Mouse (Mus musculus): ENCODE measurements at regions not wholly inside any gene's neighbourhood (a gene's known extent, or its start where the extent isn't known, plus 50 kb on each side); places are given as distances from the start of the nearest gene placed in this dataset.
A peak's percentile ranks its signal among the peaks of the same experiment; 100 is the strongest.
"Not testable (repeated sequence)": the region's sequence is repeated elsewhere in the genome, so short reads cannot be mapped to it uniquely, and the experiment has no call there.

DNA sequence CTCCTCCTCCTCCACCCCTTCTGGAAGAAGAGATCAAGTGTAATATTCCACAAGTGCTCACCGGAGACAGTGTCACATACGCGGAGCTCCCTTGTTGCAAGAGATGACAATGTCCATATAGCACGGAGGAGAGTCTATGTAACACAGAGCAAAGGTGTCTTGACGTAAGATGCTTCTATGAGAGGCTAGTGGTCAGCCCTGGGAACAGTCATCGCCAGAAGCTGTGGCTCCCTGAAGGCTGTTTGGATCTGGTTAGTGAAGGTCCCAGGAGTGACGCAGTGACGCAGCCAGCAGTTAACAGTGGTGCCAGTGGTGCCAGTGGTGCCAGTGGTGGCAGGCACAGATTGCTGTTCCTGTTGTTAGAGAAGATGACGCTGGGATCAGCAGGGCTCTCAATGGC is 66.9 kb downstream of the Twistnb start:
- 88% methylated on average over 9 of the region's 9 CpGs for WGBS
- ATAC-seq (ENCODE audit: insufficient number of reproducible peaks, insufficient read depth, low FRiP score, low TSS enrichment, low read depth): no peak
- no peaks in the 10 kb centered on the region for H3K36me3 ChIP-seq

DNA sequence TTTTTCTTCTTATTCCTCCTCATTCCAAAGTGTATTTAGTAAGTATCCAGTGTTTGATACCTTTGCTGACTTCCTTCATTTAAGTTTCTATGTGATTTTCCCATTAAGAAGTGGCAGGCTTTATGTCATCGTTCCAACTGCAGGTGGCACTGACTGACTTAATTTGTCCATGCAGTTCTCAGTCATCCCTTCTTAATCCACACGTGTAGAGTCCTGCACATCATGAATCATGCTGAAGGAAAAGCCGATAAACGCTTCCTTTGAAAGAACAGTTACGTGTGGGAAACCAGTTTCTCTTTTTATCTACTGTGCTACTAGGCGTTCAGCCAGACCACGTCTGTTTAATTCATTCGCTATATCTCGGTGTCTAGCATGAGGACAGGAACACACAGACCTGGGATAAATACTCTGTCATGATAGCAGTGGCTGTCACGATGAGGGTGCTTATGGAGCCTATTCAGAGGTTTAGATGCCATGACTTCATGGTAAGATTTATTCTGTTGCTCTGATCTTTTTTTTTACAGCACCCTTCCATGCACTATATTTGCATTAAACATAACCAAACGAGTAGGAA is 68.0 kb downstream of the Twistnb start:
- no peak overlapping the region for H3K27ac ChIP-seq
- H3K36me3 ChIP-seq: no peaks in the 10 kb centered on the region
- H3K9ac ChIP-seq (replicated peaks): no peak overlapping the region
- H3K4me1 ChIP-seq (replicated peaks): no peaks in the 10 kb centered on the region
- no peak overlapping the region for H3K4me2 ChIP-seq
- 52% methylated on average over 11 of the region's 11 CpGs for WGBS
- H3K4me3 ChIP-seq (replicated peaks): no peak overlapping the region
- no peaks in the 10 kb centered on the region for H3K9me3 ChIP-seq
- no peak for ATAC-seq (ENCODE audit: insufficient number of reproducible peaks, insufficient read depth, low FRiP score, low TSS enrichment, low read depth)
- peaks cover 4% of the 10 kb centered on the region; the same call in 1 of the 2 replicates for H3K27me3 ChIP-seq

More for the DNA sequence above, 66.9 kb downstream of the Twistnb start:
- Histone ChIP-seq H3K9me3 (no peaks in the 10 kb centered on the region), H3K4me2 (no peak overlapping the region), H3K27ac (no peak overlapping the region), H3K27me3 (peaks cover 4% of the 10 kb centered on the region; the same call in 1 of the 2 replicates), H3K4me3 (replicated peaks) (no peak overlapping the region), H3K9ac (replicated peaks) (no peak overlapping the region), H3K4me1 (replicated peaks) (no peaks in the 10 kb centered on the region)

DNA sequence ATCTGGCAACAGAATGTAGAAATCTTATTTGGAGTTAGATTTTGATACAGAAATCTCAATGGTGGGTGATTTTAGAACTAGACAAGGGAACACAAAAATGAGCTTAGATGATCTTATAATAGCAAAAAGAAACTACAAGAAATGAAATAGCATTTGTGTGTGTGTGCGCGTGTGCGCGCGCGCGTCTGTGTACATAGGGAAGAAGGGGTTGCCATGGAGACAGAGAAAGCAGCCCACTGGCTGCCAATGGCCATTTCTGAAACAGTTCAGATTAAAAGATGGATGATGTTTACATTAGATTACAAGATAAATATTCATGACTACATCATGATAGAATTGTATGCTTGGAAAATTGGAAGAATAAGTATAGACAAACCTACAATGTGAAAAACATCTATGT is 112.1 kb downstream of the Twistnb start:
- no peak overlapping the region for H3K27ac ChIP-seq
- 98% methylated on average over 7 of the region's 7 CpGs for WGBS
- H3K9me3 ChIP-seq: no peaks in the 10 kb centered on the region
- H3K36me3 ChIP-seq: no peaks in the 10 kb centered on the region
- no peaks in the 10 kb centered on the region for H3K27me3 ChIP-seq
- no peak overlapping the region for H3K4me3 ChIP-seq (replicated peaks)
- no peaks in the 10 kb centered on the region for H3K4me1 ChIP-seq (replicated peaks)
- no peak overlapping the region for H3K9ac ChIP-seq (replicated peaks)
- no peak for ATAC-seq (ENCODE audit: insufficient number of reproducible peaks, insufficient read depth, low FRiP score, low TSS enrichment, low read depth)
- no peak overlapping the region for H3K4me2 ChIP-seq

DNA sequence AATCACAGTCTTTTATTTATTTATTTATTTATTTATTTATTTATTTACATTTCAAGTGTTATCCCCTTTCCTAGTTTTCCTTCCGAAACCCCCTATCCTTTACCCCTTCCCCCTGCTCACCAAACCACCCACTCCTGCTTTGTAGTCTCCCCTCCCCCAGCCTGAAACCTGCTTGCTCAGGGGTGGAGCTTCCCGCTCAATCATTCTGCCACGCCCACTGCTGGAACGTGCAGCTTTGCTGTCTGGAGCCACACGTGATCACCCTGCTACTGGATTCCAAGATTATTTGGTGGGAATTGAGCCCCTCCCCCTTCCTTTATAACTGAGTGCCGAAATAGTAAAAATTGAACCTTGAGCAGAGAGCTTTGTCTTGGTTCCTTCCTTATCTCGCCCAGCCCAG is 122.2 kb downstream of the Twistnb start:
- not testable (repeated sequence) for H3K27ac ChIP-seq; H3K9me3 ChIP-seq; H3K9ac ChIP-seq (replicated peaks); H3K4me2 ChIP-seq; H3K27me3 ChIP-seq; ATAC-seq (ENCODE audit: insufficient number of reproducible peaks, insufficient read depth, low FRiP score, low TSS enrichment, low read depth); H3K36me3 ChIP-seq; H3K4me3 ChIP-seq (replicated peaks)
- 48% methylated on average over 7 of the region's 7 CpGs for WGBS
- 0 out of 2 replicates have a peak, but pooled peaks cover 11% of the 10 kb centered on the region for H3K4me1 ChIP-seq (replicated peaks)

DNA sequence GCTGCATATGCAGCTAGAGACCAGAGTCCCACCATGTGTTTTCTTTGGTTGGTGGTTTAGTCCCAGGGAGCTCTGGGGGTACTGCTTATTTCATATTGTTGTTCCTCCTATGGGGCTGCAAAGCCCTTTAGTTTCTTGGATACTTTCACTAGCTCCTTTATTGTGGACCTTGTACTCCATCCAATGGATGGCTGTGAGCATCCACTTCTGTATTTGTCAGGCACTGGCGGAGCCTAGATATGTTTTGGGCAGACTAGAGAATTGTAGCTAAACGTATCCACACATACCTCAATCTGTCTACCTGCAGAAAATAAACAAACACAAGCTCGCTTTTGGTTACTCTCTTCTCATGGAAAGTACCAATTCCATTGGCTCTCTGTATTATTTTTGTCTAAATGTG is 122.8 kb downstream of the Twistnb start:
- Histone ChIP-seq H3K4me1 (replicated peaks) (0 out of 2 replicates have a peak, but pooled peaks cover 11% of the 10 kb centered on the region), H3K4me3 (replicated peaks) (no peak overlapping the region), H3K9ac (replicated peaks) (no peak overlapping the region), H3K27me3 (no peaks in the 10 kb centered on the region), H3K27ac (peak overlapping the region; percentile 35; the same call in 1 of the 2 replicates), H3K9me3 (no peaks in the 10 kb centered on the region), H3K36me3 (no peaks in the 10 kb centered on the region), H3K4me2 (no peak overlapping the region)
- 88% methylated on average over 3 of the region's 3 CpGs for whole genome bisulfite sequencing
- ATAC-seq (ENCODE audit: insufficient number of reproducible peaks, insufficient read depth, low FRiP score, low TSS enrichment, low read depth): no peak

DNA sequence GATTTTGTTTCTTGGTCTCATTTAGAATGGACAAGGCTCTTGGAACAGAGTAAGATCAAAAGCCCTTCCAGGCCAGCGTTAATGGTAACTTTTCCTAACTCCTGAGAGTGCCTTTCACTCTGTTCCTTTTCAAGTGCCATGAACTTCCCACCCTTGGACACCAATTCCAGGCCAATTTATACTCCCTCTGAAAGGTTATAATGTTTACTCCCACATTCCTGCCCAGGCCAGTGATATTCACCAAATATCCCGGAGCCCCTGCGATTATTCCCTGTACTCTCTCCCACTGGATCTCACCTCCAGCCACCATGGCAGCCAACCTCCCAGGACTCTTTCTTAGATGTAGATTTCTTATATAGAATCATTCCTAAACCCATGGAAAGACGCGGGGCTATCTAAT is 123.2 kb downstream of the Twistnb start:
- Histone ChIP-seq H3K27ac (peak overlapping the region; percentile 35; the same call in 1 of the 2 replicates), H3K9ac (replicated peaks) (no peak overlapping the region), H3K4me1 (replicated peaks) (0 out of 2 replicates have a peak, but pooled peaks cover 11% of the 10 kb centered on the region), H3K9me3 (no peaks in the 10 kb centered on the region), H3K36me3 (no peaks in the 10 kb centered on the region), H3K4me3 (replicated peaks) (no peak overlapping the region), H3K4me2 (no peak overlapping the region), H3K27me3 (no peaks in the 10 kb centered on the region)
- 86% methylated on average over 5 of the region's 5 CpGs for WGBS
- ATAC-seq (ENCODE audit: insufficient number of reproducible peaks, insufficient read depth, low FRiP score, low TSS enrichment, low read depth): no peak

DNA sequence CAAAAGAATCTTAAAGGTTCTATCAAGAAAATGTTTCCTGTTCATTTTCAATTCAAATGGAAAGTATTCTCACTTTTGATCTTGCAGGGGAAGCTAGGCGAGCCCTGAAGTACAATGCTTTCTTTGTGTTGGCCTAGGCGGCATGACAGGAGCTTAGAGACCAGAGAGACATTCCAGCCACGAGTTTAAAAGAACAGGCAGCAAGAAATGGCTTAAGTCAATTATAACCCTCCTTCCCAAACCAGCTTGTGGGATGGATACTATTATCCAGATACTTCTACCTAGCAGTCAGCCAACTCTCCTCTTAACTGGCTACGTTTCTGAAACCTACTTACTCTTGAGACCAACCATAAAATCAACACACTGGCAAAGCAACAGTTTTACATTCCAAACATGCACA is 124.3 kb downstream of the Twistnb start:
- 0 out of 2 replicates have a peak, but pooled peaks cover 11% of the 10 kb centered on the region for H3K4me1 ChIP-seq (replicated peaks)
- no peak overlapping the region for H3K9ac ChIP-seq (replicated peaks)
- 25% methylated on average over 4 of the region's 4 CpGs for WGBS
- no peaks in the 10 kb centered on the region for H3K36me3 ChIP-seq
- no peak for ATAC-seq (ENCODE audit: insufficient number of reproducible peaks, insufficient read depth, low FRiP score, low TSS enrichment, low read depth)
- H3K9me3 ChIP-seq: no peaks in the 10 kb centered on the region
- peak overlapping the region; percentile 9; the same call in 1 of the 2 replicates for H3K27ac ChIP-seq
- no peak overlapping the region for H3K4me2 ChIP-seq
- no peaks in the 10 kb centered on the region for H3K27me3 ChIP-seq
- H3K4me3 ChIP-seq (replicated peaks): no peak overlapping the region

DNA sequence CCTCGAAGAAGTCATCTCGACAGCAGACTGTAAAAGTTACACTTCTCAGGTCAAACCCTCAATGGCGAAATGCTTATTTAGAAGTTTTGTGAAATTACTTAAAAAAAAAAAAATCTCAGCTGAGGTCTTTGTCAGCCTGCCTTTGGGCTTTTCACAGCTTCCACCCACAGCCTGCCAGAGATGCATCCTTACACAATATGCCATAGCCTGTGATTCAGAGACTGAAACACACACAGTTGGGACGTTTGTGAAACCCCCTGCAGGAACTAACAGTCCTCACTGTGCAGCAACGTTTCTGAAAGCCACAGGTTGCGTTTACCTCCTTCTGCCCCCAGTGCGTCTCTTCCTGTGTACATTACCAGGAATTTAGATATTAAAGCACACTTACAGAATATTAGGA is 131.7 kb downstream of the Twistnb start:
- Histone ChIP-seq H3K27me3 (no peaks in the 10 kb centered on the region), H3K36me3 (no peaks in the 10 kb centered on the region), H3K4me3 (replicated peaks) (no peak overlapping the region), H3K27ac (no peak overlapping the region), H3K4me1 (replicated peaks) (no peaks in the 10 kb centered on the region), H3K9me3 (no peaks in the 10 kb centered on the region), H3K9ac (replicated peaks) (no peak overlapping the region), H3K4me2 (no peak overlapping the region)
- no peak for ATAC-seq (ENCODE audit: insufficient number of reproducible peaks, insufficient read depth, low FRiP score, low TSS enrichment, low read depth)
- WGBS: 63% methylated on average over 7 of the region's 7 CpGs

DNA sequence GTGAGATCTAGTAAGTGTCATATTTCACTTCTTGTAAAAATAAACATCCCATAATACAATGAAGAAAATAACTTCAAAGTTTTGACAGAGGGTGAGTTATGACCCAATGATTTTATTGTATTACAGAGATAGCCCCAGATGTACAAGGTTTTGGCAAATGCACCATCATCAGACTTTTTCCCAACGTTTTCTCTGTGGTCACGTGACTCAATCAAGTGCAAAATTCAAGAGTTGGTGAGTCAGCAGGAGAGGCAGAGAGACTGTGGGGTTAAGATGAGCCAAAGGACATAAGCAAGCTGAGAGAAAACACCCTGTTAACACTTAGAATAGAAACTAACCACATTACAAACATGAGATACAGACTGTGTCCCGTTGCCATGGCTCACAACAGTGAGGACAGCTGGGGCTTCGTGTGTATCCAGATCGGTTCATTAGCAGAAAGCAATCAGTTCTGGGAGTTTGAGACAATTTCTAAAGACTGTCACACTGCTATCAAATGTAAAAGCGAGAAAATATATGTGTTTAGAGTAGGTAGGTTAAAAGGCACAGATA is 148.5 kb downstream of the Twistnb start:
- no peaks in the 10 kb centered on the region for H3K36me3 ChIP-seq
- no peaks in the 10 kb centered on the region for H3K27me3 ChIP-seq
- no peak overlapping the region for H3K9ac ChIP-seq (replicated peaks)
- ATAC-seq (ENCODE audit: insufficient number of reproducible peaks, insufficient read depth, low FRiP score, low TSS enrichment, low read depth): no peak
- no peaks in the 10 kb centered on the region for H3K9me3 ChIP-seq
- no peak overlapping the region for H3K4me3 ChIP-seq (replicated peaks)
- 79% methylated on average over 6 of the region's 6 CpGs for WGBS
- no peak overlapping the region for H3K4me2 ChIP-seq
- no peaks in the 10 kb centered on the region for H3K4me1 ChIP-seq (replicated peaks)
- H3K27ac ChIP-seq: no peak overlapping the region

DNA sequence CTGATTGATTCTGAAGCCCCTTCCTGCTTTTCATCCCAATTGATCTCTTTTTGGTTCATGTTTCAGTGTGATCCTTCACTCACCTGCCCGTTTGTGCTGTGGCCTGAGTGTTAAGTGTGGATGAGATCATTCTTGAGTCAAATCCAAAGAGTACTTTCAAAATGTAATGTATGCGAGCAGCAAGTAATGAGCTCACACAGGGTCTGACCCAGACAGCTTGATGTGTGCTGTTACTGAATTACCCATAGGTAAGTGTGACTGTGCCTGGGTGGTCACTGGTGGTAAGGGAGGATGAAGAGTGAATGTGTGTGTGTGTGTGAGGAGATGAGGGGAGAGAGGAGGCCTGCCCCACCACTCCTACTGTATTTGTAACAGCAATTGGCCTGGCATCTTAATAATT is 151.4 kb downstream of the Twistnb start:
- Histone ChIP-seq H3K27ac (no peak overlapping the region), H3K9ac (replicated peaks) (no peak overlapping the region), H3K4me1 (replicated peaks) (no peaks in the 10 kb centered on the region), H3K9me3 (no peaks in the 10 kb centered on the region), H3K4me2 (no peak overlapping the region), H3K4me3 (replicated peaks) (no peak overlapping the region), H3K36me3 (no peaks in the 10 kb centered on the region), H3K27me3 (no peaks in the 10 kb centered on the region)
- ATAC-seq (ENCODE audit: insufficient number of reproducible peaks, insufficient read depth, low FRiP score, low TSS enrichment, low read depth): no peak; the same call in 1 of the 2 replicates
- WGBS: 45% methylated on average over 2 of the region's 2 CpGs

DNA sequence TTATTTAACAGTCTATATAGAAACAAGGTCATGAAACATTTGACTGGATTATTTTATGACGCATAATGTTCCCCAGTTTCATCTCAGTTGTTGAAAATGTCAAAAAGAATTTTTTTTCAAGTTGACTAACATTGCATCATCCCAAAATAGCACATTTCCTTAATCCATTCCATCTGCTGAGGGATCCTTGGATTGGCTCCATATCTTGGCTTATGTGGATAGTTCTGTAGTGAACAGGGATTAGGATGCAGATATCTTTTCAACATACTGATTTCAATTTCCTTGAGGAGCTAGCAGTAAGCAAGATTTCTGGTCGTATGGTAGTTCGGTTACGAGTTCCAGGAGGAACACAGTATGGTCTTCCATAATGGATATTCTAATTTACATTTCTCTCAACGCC is 161.6 kb downstream of the Twistnb start:
- H3K4me1 ChIP-seq (replicated peaks): peaks cover 25% of the 10 kb centered on the region
- no peaks in the 10 kb centered on the region for H3K9me3 ChIP-seq
- no peaks in the 10 kb centered on the region for H3K27me3 ChIP-seq
- ATAC-seq (ENCODE audit: insufficient number of reproducible peaks, insufficient read depth, low FRiP score, low TSS enrichment, low read depth): no peak
- H3K27ac ChIP-seq: no peak overlapping the region
- H3K4me2 ChIP-seq: no peak overlapping the region
- no peak overlapping the region for H3K4me3 ChIP-seq (replicated peaks)
- H3K9ac ChIP-seq (replicated peaks): no peak overlapping the region
- H3K36me3 ChIP-seq: no peaks in the 10 kb centered on the region
- 58% methylated on average over 5 of the region's 5 CpGs for WGBS

DNA sequence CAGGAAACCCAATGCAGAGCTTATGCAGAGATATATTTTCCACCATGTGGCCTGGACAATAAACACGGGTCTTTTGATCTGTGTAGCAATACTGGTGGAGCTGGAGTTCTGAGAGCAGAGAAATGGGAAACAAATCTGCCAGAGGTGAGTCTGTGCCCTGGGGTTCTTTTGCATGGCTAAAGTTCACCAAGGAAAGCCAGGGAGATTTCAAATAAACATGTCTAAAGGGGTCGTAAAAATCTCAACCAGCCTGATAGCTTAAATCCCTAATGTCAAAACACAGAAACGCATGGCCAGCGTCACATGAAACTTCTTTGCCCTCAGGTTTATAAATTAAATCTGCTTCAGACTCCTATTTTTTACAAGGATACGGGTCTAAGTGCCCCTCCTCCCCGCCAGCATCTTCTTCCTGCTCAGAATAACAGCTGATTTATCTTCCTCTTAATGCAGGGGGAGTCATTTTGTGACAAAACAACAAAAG is 163.0 kb downstream of the Twistnb start:
- 2% methylated on average over 6 of the region's 6 CpGs for WGBS
- H3K4me3 ChIP-seq (replicated peaks): peak overlapping the region; percentile 26; the same call in 1 of the 2 replicates

More for the DNA sequence above, 163.0 kb downstream of the Twistnb start:
- Histone ChIP-seq H3K4me1 (replicated peaks) (peaks cover 25% of the 10 kb centered on the region), H3K4me2 (peak overlapping the region; percentile 57), H3K9me3 (no peaks in the 10 kb centered on the region), H3K9ac (replicated peaks) (no peak overlapping the region), H3K27ac (peak overlapping the region; percentile 75), H3K27me3 (no peaks in the 10 kb centered on the region), H3K36me3 (no peaks in the 10 kb centered on the region)
- ATAC-seq (ENCODE audit: insufficient number of reproducible peaks, insufficient read depth, low FRiP score, low TSS enrichment, low read depth): peak; percentile 61; the same call in 1 of the 2 replicates
